8 mouse cellular contexts compared by ENCODE assay signal in genomic region chr1:129244292-129244691, GRCm38 (mm10). TPM values are rescaled to one million over a fixed set of nuclear protein-coding genes. Genes with fewer than 3 reads are reported as not detected.
DNase-seq lines count a peak whose midpoint lies in the region; TF ChIP-seq lines count a peak whose summit lies in the region.

No protein-coding gene starts in this region.

- H3K4me3 ChIP-seq in cerebellum, adult 2 months (replicated peaks; ENCODE audit: insufficient read depth, low read depth, low read length) = no peak overlapping the region

- H3K27me3 ChIP-seq in cerebellum, adult 2 months (ENCODE audit: control insufficient read depth, insufficient read depth, low read length) = no peaks in the 10 kb centered on the region

- intact Hi-C loops in heart, postnatal 14 days (cut with DNase I) = no loop called here
- intact Hi-C loops in left cerebral cortex, postnatal 25 days (cut with DNase I) = loop anchor here (5.0 kb wide), 1 partner anchor 367 kb away; no protein-coding TSS in a partner anchor

- no peak overlapping the region for H3K27ac ChIP-seq in cerebellum, adult 2 months (ENCODE audit: insufficient read depth, low read length)

- H3K4me1 ChIP-seq in cerebellum, adult 2 months (ENCODE audit: control insufficient read depth, insufficient read depth, low read length) = no peaks in the 10 kb centered on the region

- whole genome bisulfite sequencing in cerebellum, adult 2 months = 33% methylated on average over 3 of the region's 3 CpGs

- TF ChIP-seq CTCF in cerebellum, adult 2 months (IDR thresholded peaks at IDR 0.05; ENCODE audit: borderline replicate concordance, insufficient read depth, low read depth, low read length) = no peak

- peak; percentile 54 to 59 for DNase-seq in cerebellum, postnatal 10 days
- no peak for DNase-seq in cerebellum, adult 2 months
- peak; percentile 53 for DNase-seq in testis, postnatal 10 days (ENCODE audit: low spot score)
- no peak for DNase-seq in testis, postnatal 14 days (ENCODE audit: low spot score)
- DNase-seq in heart, postnatal 14 days = peak; percentile 3 to 33
- peak; percentile 18 to 38 for DNase-seq in left cerebral cortex, postnatal 25 days (ENCODE audit: low spot score in 2 of 2)
- DNase-seq in thymus, postnatal 25 days = peak; percentile 1
- no peak for DNase-seq in cerebellum, adult 11 months

- no peak for TF ChIP-seq POLR2A in cerebellum, adult 2 months (IDR thresholded peaks at IDR 0.05; ENCODE audit: borderline replicate concordance, insufficient read depth, low read length)

RNA-seq across cellular contexts. Expression of gene Thsd7b, which starts 28.8 kb away (rescaled TPM):
- 1.2 and 1.7 TPM in 2 replicates for polyA plus RNA-seq in cerebellum, adult 2 months (2012; rRNA removed)
- total RNA-seq in heart, postnatal 14 days (2021) = under 1 TPM; 0.24 to 0.65 TPM
- total RNA-seq in left cerebral cortex, postnatal 25 days (2021) = 1 to 10 TPM; 7.9 to 9.4 TPM

Comparison
In these comparisons a context has a peak if more than half of its experiments do, and no peak if none do; other contexts are left out.
1. DNase-seq: peak in cerebellum, postnatal 10 days (2 of 2), testis, postnatal 10 days (single experiment), heart, postnatal 14 days (2 of 2), left cerebral cortex, postnatal 25 days (2 of 2) and thymus, postnatal 25 days (single experiment); none in cerebellum, adult 2 months (0 of 2), testis, postnatal 14 days (single experiment) and cerebellum, adult 11 months (single experiment).
2. RNA of gene Thsd7b, which starts 28.8 kb away (total RNA-seq): 7.9 to 9.4 TPM in left cerebral cortex, postnatal 25 days; 0.24 to 0.65 TPM in heart, postnatal 14 days; every median in the first group is over 4 times any median in the second.